Mouse (Mus musculus) T-helper 2 cell (primary cell): ENCODE measurements at regions not wholly inside any gene's neighbourhood (a gene's known extent, or its start where the extent isn't known, plus 50 kb on each side); places are given as distances from the start of the nearest gene placed in this dataset.
"Not testable (repeated sequence)": the region's sequence is repeated elsewhere in the genome, so short reads cannot be mapped to it uniquely, and the experiment has no call there.

Experiments used
- in situ Hi-C: fragments of 300-600 bp; cut with MboI, MseI; formaldehyde crosslinking; loops from one replicate; pipeline ENCODE4 v1.15.1; 2025; ENCODE audit warnings: high pct_unique_total_duplicates

GRCm38 (mm10) chr3:106320061-106320460 lies 85.9 kb downstream of the Chil6 start:
- in situ Hi-C loops, result no loop called here

DNA sequence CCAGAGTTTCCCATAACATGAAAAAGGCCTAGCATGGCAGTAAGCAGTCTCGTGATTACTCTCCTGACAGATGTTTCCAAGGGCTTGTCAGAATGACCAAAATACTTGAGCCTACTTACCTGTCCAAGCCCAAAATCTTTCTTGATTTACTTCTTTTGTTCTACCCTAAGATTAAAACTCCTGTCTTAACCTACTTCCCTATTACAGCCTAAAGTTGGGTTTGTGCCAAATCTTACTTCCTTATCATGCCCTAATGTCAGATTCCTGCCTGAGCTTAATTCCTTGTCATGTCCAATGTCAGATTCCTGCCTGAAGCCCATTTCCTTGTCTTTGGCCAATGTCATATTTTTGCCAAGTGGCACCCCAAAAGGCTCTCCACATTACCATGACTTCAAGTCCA lies 89.0 kb downstream of the Chil6 start:
- in situ Hi-C loops, result no loop called here

DNA sequence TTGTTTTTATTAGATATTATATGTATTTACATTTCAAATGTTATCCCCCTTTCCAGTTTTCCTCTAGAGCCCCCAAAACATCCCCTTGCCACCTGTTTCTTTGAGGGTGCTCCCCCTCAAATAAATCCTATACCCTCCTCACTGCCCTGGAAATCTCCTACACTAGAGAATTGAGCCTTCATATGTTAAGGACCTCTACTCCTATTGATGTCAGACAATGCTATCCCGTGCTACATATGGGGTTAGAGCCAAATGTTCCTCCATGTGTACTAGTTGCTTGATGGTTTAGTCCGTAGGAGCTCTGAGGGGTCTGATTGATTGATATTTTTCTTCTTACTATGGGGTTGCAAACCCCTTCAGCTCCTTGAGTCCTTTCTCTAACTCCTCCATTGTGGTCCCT lies 73.6 kb upstream of the Chil4 start:
- in situ Hi-C loops, result loop anchor here (5.0 kb wide), 1 partner anchor 51 kb away; no protein-coding TSS in a partner anchor

GRCm38 (mm10) chr3:106291894-106292293 lies 72.6 kb upstream of the Chil4 start:
- in situ Hi-C loops, result loop anchor here (5.0 kb wide), 1 partner anchor 50 kb away; no protein-coding TSS in a partner anchor

- in situ Hi-C loops, result not testable (repeated sequence)
These were observed 59.3 kb upstream of the Chil4 start for GRCm38 (mm10) chr3:106278571-106278970.

GRCm38 (mm10) chr3:106275677-106276076 lies 56.4 kb upstream of the Chil4 start:
- in situ Hi-C loops, result not testable (repeated sequence)
